Mouse (Mus musculus) heart, postnatal 14 days (tissue): ENCODE measurements at regions not wholly inside any gene's neighbourhood (a gene's known extent, or its start where the extent isn't known, plus 50 kb on each side); places are given as distances from the start of the nearest gene placed in this dataset.
"Not testable (repeated sequence)": the region's sequence is repeated elsewhere in the genome, so short reads cannot be mapped to it uniquely, and the experiment has no call there.

Experiments used
- DNase-seq, 2 experiments: peaks; one replicate each; pipeline ENCODE4 v3.0.0; 2021 to 2022
- intact Hi-C: fragments of 180-260 bp; cut with DNase I; formaldehyde crosslinking; loops from one replicate; pipeline ENCODE4 v1.15.1; 2025

DNA sequence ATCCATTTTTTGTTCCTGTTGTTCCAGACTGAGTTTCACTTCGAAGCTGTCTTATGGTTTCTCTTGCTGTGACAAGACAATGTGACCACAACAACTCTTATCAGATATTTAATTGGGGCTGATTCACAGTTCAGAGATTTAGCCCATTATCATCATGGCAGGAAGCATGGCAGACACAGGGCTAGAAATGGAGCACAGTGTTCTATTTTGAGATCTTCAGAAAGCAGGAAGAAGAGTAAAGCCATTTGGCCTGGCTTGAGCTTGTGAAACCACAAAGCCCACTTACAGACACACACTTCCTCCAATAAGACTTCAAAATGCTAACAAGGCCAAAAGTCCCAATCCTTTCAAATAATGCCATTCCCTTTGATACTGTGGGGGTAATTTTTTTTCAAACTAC is 670.4 kb upstream of the Cdh12 start:
- intact Hi-C loops: no loop called here

DNA sequence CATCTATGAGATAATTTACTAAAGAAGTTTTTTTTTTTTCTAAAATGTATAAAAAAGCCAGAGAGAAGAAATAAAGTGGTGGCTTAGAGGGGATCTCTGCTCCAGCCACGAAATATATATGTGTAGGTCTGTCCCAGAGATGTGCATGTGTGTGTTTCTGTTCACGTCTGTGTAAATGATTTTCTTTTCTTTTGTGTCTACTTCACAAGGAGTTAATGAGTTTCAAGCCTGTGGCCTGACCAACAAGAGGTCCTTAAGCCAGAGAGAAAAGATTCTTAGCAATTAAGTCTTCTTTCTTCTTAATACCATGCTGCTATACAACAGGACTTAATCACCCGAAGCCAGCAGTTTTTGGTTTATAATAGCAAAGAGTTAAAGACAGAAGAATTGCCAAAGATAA is 665.2 kb upstream of the Cdh12 start:
- intact Hi-C loops: no loop called here
- DNase-seq: no peak

More for the DNA sequence above, 670.4 kb upstream of the Cdh12 start:
- DNase-seq: no peak

DNA sequence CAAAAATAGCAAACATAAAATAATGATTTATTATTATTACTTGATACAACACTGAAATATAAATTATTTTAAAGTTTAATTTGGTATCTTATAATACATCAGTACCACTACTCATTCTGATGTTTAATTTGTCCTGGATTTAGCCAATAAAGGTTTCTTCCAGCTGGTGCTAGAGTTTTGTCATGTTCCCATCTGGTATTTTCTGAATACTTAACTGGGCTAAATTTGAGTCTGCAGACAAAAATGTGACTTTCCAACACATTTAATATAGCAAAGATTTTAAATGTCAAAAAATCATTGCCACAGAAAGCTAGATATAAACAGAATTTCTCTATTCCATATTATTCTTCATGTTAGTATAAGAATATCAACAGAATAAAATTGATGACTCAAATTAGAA is 642.1 kb upstream of the Cdh12 start:
- DNase-seq: no peak
- intact Hi-C loops: no loop called here

DNA sequence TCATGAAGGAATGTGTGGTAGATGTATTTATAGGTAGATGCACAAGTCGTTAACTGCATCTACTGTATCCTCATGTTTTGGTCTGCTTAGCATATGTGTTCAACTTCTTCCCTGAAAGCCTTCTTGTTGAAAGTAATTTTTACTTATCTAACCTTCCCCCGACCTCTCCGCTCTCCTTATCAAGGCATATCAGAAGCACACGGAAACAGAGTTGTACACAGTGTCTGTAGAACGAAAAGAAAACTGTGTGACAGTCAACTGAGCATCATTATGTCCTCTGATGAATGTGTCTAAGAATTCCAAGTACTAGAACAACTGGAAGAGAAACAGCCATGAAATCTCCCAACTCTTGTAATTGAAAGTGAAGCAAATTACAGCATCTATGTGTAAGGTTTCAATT is 635.4 kb upstream of the Cdh12 start:
- intact Hi-C loops: no loop called here
- no peak for DNase-seq

DNA sequence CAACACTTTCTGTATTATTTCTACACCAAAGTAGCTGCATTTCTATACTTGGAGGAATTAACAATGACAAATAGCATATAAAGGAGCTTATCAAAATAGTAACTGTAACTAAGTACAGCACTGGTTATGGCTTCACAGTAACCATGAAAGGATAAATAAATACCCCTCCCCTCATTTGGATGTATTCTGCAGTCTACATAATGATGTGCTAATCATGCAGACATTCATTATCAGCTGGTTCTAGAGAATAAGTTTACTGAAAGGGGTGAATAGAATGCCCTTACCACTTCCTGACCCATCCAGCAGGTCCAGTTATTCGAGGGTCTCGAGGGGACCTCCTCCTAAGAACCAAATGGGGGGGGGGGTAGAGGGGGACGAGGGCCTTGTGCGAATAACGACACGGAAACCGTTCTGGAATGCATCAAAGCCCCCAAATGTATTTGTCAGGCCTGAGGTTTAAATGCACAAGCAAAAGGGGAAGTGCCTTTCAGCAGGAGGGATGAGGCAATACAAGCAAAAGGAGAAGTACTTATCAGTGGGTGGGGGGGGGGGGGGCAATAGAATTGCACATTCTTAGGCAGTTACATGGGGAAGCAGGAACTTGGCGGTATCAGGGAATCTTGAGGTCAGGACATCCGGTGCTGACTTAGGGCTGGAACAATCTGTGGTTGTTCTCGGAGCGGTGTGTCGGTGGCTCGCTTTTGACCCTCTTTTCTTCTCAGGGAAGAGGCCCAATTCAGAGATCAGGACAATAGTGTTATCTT is 592.0 kb upstream of the Cdh12 start:
- DNase-seq: peak; percentile 2 to 12
- intact Hi-C loops: not testable (repeated sequence)

DNA sequence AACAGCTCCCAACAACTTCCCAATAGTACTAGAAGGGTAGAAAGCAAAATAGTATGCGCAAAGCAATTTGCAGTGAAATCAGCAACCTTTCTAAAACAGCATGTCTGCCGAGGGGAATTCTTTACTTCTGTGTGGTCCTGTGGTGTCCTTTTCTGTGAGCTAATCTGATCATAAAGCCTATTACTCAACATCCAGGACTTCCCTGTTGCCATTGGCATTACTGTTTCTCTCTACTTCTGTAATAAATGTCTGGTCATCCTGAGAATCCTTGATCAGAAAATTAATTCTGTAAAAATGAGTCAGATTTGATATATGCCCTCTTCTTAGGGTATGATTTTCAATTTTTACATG is 591.4 kb upstream of the Cdh12 start:
- intact Hi-C loops: no loop called here
- no peak for DNase-seq

DNA sequence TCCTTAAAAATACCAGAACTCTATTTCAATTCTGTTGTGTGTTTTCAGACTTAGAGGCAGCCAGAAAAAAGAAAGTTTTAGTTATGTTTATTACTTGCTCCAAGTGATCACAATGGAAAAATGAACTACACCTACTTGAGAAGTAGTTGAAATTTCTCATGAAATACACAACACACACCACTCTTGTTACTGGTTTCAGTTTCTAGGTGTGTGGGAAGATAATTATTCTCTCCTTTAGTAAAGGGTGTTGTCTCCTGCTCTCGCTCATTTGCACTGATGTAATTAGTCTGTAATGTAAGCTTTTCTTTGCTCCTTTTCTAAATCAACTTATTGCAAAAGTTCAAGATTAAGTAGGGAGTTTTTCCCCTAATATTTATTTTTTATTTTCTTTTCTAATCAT is 590.4 kb upstream of the Cdh12 start:
- intact Hi-C loops: no loop called here

DNA sequence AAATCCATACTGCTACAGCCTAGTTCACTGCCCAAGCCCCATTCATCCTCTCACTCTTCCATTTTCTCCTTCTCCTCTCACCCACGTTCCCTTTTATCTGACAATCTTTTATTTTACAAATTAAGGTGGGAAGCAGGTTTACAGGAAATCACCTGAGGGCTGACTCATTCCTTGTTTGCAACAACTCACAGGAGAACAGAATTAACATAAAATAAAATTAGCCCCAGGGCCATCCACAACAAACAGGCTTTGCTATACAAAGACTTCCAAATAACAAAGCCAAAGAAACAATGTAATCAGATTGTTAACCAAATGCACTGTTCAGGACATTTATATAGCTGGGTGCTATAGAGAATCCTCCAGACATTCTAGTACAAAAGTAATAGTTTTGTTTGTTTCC is 585.1 kb upstream of the Cdh12 start:
- intact Hi-C loops: no loop called here
- no peak for DNase-seq

More for the DNA sequence above, 590.4 kb upstream of the Cdh12 start:
- DNase-seq: no peak

DNA sequence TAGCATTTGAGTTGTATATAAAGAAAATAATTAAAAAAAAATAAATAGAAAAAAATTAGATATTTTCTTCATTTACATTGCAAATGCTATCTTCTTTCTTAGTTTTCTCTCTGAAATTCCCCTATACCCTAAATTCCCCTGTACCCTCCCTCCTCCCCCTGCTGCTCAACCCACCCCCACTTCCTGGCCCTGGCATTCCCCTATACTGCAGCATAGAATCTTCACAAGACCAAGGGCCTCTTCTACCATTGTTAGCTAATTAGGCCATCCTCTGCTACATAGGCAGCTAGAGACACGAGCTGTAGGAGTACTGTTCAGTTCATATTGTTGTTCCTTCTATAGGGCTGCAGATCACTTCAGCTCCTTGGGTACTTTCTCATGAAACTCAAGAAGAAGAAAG is 582.5 kb upstream of the Cdh12 start:
- no peak for DNase-seq
- intact Hi-C loops: no loop called here

DNA sequence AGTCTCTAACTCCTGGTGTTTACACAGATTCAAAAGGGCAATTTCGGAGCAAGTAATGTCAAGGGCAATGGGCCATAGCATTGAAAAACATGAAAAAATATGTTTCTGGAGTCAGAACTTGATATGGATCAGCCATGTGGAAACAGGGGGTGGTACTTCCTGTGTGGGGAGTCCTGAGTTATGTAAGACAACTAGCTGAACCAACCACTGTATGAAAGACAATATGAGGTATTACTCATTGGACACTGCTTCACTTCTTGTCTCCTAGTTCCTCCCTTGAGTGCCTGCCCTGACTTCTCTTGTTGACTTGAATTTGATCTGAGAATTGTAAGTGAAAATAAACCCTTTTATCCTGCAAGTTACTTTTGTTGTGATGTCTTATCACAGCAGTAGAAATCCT is 580.0 kb upstream of the Cdh12 start:
- intact Hi-C loops: no loop called here

DNA sequence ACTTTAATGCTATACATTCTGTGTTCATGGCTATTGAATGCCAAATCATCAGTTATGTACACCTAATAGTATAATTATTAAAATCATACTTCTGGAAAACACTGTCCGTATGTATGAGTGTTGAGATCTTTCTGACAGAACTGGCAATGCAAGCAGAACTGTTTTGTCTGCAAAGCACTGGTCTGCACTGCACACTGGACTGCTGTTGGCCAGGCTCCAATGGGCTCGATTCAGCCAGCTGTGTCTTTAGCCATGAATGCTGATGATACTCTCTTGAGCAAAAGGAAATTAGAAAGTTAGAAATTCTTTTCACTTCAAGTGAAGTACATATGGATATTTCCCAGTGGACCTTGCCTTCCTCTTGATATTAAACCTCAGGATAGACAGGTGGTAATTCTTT is 576.5 kb upstream of the Cdh12 start:
- intact Hi-C loops: no loop called here
- peak; percentile 20 to 21 for DNase-seq

More for the DNA sequence above, 580.0 kb upstream of the Cdh12 start:
- DNase-seq: no peak
